Mouse (Mus musculus): ENCODE results near the gene Lyl1. TPM values are rescaled to one million over a fixed set of nuclear protein-coding genes. Genes with fewer than 3 reads are reported as not detected.

The Lyl1 gene
- 6.4 TPM for polyA plus RNA-seq (2014; fragmentation: Illumina TruSeq; extraction: RNeasy Lipid Tissue Mini Kit (QIAGEN cat#74804); ENCODE audit: low read depth, low replicate concordance)

DNA sequence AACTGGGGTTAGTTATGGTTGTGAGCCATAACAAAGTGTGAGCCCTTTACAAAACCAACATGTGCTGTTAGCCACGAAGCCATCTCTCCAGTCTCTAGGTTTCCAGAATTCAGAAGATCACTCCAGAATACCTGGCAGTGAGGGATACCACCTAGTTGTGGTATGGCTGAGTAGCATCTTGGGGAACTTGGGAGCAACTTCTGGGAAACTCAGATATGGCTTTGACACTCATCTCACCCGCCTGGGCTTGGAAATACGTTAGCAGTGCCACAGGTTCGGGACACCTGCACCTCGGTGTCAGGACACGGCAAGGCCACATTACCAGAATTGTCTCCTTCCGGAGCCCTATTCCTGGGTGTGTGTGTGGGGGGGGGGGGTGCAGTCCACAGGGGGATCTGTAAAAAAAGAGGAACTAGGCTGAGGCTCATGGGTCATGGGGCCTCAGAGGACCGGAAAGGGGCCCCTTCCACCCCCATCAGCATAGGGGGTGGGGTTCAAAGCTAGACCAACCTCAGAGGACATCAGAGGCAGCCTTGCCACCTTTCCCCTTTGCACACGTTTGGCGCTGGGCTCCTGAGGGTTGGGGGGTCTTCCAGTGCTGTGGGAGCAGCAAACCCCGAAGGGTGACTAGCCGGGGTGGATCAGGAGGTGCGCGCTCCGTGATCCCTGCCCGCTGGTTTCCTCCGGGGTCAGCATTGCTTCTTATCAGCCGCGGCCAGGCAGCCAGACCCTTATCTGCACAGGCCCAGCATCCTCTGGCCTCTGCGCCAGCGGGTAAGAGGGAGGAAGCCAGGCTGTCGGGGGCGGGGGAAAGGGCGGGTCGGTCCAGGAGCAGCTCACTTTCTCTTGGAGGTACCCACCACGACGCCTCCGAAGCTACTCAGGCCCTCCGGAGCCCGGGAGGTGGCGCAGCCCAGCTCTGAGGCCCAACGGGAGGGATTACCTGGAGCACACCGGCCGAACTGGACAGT, at the start of gene Lyl1:
Gene Lyl1 (plus strand): TSS at position 517 of the 971 bp plus-strand sequence.

DNA sequence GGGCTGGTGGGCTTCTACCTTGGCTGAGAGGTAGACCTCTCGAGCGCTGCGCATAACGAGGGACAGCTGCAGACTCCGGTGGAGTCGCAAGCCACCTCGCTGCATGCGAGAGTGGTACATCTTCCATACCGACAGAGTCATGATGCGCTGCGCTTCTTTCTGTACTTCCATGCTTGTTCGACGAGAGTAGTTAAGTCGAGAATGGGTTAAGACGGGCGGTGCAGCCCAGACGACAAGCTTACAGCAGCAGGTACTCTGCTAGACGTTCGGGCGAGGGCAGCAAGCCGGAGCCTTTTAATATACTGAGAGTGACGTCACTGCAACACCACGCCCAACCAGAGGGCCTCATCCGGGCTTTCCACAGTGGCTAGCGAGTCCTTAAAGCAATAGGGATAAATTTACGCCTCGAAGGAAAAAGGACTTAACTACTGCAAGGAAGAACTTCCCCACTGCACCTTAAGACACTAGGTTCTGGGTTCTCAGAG, 38.6 kb upstream of the Lyl1 start, which contains the start of gene Ier2:
Gene Ier2 (minus strand): TSS at position 272 of the 485 bp plus-strand sequence.

DNA sequence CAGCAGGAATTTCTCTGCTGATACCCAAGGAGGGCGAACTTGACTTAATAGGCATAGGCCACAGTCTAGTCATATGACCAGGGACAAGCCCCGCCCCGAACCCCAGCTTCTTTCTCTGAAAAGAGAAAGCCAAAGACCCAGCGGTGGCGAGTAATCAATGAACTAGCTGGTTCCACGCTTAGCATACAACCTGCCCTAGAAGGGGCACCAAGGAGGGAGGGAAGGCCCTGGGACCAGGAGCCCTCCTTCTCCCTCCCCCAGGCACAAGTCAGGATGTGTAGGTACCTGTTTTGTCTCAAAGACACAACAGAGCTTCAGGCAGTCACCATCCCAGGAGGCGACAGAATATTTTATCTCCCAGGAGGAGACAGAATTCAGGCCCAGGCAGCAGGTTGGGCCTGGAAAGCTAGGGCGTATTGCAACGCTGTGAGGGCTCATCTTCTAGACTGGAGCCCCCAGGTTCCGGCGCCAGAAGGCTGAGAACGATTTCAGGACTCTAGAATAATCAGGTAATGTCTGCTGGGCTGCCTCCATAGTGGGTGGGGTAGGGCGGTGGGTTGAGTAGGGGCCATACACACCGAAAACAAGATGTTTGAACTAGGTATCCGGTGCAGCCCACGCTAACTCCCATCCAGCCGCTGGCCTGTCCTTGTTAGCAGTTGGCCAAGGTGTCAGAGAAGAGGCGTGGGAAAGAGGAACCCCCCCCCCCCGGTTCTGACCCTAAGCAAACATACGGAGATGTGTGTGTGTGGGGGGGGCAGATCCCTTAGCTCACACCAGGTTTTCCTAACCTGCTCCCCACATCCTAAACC, 14.9 kb upstream of the Lyl1 start, which contains the start of gene Trmt1:
Gene Trmt1 (plus strand): TSS at position 117 of the 812 bp plus-strand sequence.

DNA sequence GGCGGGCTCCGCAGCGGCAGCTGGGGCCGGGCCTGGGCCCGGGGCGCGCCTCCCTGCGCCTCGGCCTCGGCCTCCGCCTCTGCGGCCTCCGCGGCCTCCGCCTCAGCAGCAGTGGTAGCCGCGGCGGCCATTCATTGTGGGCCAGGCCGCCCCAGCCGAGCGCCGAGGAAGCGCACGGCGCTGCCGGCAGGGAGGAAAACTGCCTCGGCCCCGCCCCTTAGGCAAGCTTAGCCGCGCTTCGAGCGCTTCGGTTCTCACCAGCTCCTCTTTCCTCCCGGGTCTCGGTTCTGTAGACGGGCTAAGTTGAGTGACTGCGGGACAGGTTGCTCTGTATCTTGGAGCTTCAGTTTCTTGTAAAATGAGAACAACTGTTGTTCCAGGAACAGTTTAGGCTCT, 13.6 kb upstream of the Lyl1 start, which contains the start of gene Nacc1:
Gene Nacc1 (minus strand): TSS at position 158 of the 396 bp plus-strand sequence.

DNA sequence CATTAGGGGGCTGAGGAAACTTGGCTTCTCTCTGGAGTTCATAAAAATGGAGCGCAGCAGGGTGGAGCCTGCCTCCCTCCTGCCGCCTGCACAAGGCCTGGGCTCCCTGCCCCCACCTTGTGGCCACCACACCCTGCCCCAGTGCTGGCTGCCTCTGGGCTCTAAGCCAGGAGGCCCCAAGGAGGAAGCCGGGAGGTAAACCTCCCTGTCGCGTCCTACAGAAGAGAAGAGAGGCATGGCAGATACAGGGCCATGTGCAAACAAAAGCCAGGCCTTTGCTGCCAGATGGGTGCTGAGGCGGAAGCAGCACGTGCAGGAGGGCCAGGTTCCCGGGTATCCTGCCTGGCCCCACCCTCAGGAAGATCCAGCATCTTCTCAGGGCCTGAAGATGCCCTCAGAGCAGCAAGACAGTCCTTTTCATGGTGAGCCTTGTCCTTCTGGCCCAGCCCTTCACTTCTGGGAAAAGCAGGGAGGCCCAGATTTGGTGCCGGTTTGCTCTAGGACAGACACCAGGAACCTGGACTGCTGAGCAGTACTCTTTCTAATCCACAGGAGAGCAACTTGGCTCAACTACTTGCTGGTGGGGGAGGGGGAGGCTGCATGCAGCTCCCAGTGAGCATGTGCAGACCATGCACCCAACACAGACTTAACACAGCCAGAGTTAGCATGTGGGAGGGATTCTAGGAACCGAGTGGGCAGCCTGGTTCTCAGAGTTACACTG, 21.8 kb downstream of the Lyl1 start, which contains the start of gene G430095P16Rik:
Gene G430095P16Rik (plus strand): TSS at position 158 of the 721 bp plus-strand sequence.

Other genes starting within 250 kb of the Lyl1 start
- gene Ier2, start 38.6 kb upstream of the Lyl1 start, polyA plus RNA-seq (2014; fragmentation: Illumina TruSeq; extraction: RNeasy Lipid Tissue Mini Kit (QIAGEN cat#74804); ENCODE audit: low read depth, low replicate concordance), result 38.2 TPM
- 67.1 TPM for gene Trmt1, start 15.2 kb upstream of the Lyl1 start, polyA plus RNA-seq (2014; fragmentation: Illumina TruSeq; extraction: RNeasy Lipid Tissue Mini Kit (QIAGEN cat#74804); ENCODE audit: low read depth, low replicate concordance)
- gene Nacc1, start 13.6 kb upstream of the Lyl1 start, polyA plus RNA-seq (2014; fragmentation: Illumina TruSeq; extraction: RNeasy Lipid Tissue Mini Kit (QIAGEN cat#74804); ENCODE audit: low read depth, low replicate concordance), result 48.3 TPM
- 1.8 TPM for gene G430095P16Rik, start 21.6 kb downstream of the Lyl1 start, polyA plus RNA-seq (2014; fragmentation: Illumina TruSeq; extraction: RNeasy Lipid Tissue Mini Kit (QIAGEN cat#74804); ENCODE audit: low read depth, low replicate concordance)
- gene Nfix, start 98.9 kb downstream of the Lyl1 start, polyA plus RNA-seq (2014; fragmentation: Illumina TruSeq; extraction: RNeasy Lipid Tissue Mini Kit (QIAGEN cat#74804); ENCODE audit: low read depth, low replicate concordance), result 69.9 TPM
- gene Dand5, start 121.4 kb downstream of the Lyl1 start, polyA plus RNA-seq (2014; fragmentation: Illumina TruSeq; extraction: RNeasy Lipid Tissue Mini Kit (QIAGEN cat#74804); ENCODE audit: low read depth, low replicate concordance), result 6.5 TPM
- 13.5 TPM for gene Gadd45gip1, start 130.1 kb downstream of the Lyl1 start, polyA plus RNA-seq (2014; fragmentation: Illumina TruSeq; extraction: RNeasy Lipid Tissue Mini Kit (QIAGEN cat#74804); ENCODE audit: low read depth, low replicate concordance)
- gene Rad23a, start 139.2 kb downstream of the Lyl1 start, polyA plus RNA-seq (2014; fragmentation: Illumina TruSeq; extraction: RNeasy Lipid Tissue Mini Kit (QIAGEN cat#74804); ENCODE audit: low read depth, low replicate concordance), result 56.6 TPM
- 1,480 TPM for gene Calr, start 145.5 kb downstream of the Lyl1 start, polyA plus RNA-seq (2014; fragmentation: Illumina TruSeq; extraction: RNeasy Lipid Tissue Mini Kit (QIAGEN cat#74804); ENCODE audit: low read depth, low replicate concordance)
- 31.3 TPM for gene Farsa, start 155.5 kb downstream of the Lyl1 start, polyA plus RNA-seq (2014; fragmentation: Illumina TruSeq; extraction: RNeasy Lipid Tissue Mini Kit (QIAGEN cat#74804); ENCODE audit: low read depth, low replicate concordance)
- 21.8 TPM for gene Syce2, start 170.7 kb downstream of the Lyl1 start, polyA plus RNA-seq (2014; fragmentation: Illumina TruSeq; extraction: RNeasy Lipid Tissue Mini Kit (QIAGEN cat#74804); ENCODE audit: low read depth, low replicate concordance)
- gene Gcdh, start 192.5 kb downstream of the Lyl1 start, polyA plus RNA-seq (2014; fragmentation: Illumina TruSeq; extraction: RNeasy Lipid Tissue Mini Kit (QIAGEN cat#74804); ENCODE audit: low read depth, low replicate concordance), result 45.3 TPM
- gene Klf1, start 200.5 kb downstream of the Lyl1 start, polyA plus RNA-seq (2014; fragmentation: Illumina TruSeq; extraction: RNeasy Lipid Tissue Mini Kit (QIAGEN cat#74804); ENCODE audit: low read depth, low replicate concordance), result 0.34 TPM
- 46.1 TPM for gene Dnase2a, start 207.1 kb downstream of the Lyl1 start, polyA plus RNA-seq (2014; fragmentation: Illumina TruSeq; extraction: RNeasy Lipid Tissue Mini Kit (QIAGEN cat#74804); ENCODE audit: low read depth, low replicate concordance)
- 0.45 TPM for gene Mast1, start 235.9 kb downstream of the Lyl1 start, polyA plus RNA-seq (2014; fragmentation: Illumina TruSeq; extraction: RNeasy Lipid Tissue Mini Kit (QIAGEN cat#74804); ENCODE audit: low read depth, low replicate concordance)
- not detected for gene Rtbdn, start 245.5 kb downstream of the Lyl1 start, polyA plus RNA-seq (2014; fragmentation: Illumina TruSeq; extraction: RNeasy Lipid Tissue Mini Kit (QIAGEN cat#74804); ENCODE audit: low read depth, low replicate concordance)

All from adipose tissue, adult 10 weeks (tissue).